Mouse (Mus musculus): ENCODE measurements around the gene Zbtb1. TPM values are rescaled to one million over a fixed set of nuclear protein-coding genes. Genes with fewer than 3 reads are reported as not detected.

Gene Zbtb1
- polyA plus RNA-seq (2014; fragmentation: Illumina TruSeq; extraction: RNeasy Lipid Tissue Mini Kit (QIAGEN cat#74804); ENCODE audit: low read depth, low replicate concordance) = 14.1 TPM

DNA sequence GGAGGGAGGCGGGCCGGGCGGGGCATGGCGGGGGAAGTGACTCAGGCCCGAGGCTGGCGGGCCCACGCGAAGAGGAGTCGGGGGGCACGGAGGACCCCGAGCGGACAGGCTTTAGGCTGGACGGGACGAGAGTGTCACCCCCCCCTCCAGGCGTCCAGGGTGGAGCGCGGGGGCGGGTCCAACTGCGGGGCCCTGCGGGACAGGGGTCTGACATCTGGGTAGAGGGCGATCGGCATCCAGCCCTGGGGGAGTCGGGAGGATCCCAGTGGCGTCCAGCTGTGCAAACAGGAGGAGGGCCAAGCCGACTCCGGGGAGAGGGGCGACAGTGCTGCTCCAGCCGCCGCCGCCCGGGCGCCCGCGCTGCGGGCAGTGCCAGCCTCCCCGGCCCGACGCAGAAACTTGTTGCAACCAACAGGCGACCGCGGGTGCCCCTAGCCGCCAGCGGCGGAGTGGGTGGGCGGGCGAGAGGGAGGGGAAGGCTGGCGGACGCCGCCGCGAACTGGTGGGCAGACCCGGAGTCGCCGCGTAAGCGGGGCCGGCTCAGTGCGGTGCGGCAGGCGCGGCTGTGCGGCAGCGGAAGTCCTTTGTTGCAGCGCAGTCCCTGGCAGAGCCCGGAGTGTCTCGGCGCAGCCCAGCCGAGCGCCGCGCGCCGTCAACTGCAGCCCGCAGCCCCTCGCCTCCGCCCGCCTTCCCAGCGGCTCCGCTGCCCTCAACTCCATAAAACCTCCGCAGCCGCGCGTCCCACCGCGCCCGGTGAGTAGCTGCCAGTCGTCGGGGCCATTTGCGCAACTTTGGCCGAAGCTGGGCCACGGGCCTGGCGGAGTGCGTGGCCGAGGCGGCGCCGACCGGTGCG, at the start of gene Zbtb1:
Gene Zbtb1, plus strand, starts transcription at position 289 of the 853 bp plus-strand sequence.

GRCm38 (mm10) chr12:76324679-76325431, 45.2 kb upstream of the Zbtb1 start, which contains the start of gene Akap5:
Akap5 (plus strand) TSS chr12:76324891.

GRCm38 (mm10) chr12:76369206-76369977, 674 bp upstream of the Zbtb1 start, which contains the start of gene Zbtb25:
Zbtb25 (minus strand) TSS chr12:76369602.

GRCm38 (mm10) chr12:76403886-76404537, 33.9 kb downstream of the Zbtb1 start, which contains the start of gene Hspa2:
Hspa2 (plus strand) TSS chr12:76404176.

GRCm38 (mm10) chr12:76417433-76417854, 47.4 kb downstream of the Zbtb1 start, which contains the start of gene Ppp1r36:
Ppp1r36 (plus strand) TSS chr12:76417538.

Other genes with a start within 250 kb of the Zbtb1 start
- gene Esr2, start 193.0 kb upstream of the Zbtb1 start, polyA plus RNA-seq (2014; fragmentation: Illumina TruSeq; extraction: RNeasy Lipid Tissue Mini Kit (QIAGEN cat#74804); ENCODE audit: low read depth, low replicate concordance) = not detected
- gene Tex21, start 123.5 kb upstream of the Zbtb1 start, polyA plus RNA-seq (2014; fragmentation: Illumina TruSeq; extraction: RNeasy Lipid Tissue Mini Kit (QIAGEN cat#74804); ENCODE audit: low read depth, low replicate concordance) = not detected
- gene Mthfd1, start 115.0 kb upstream of the Zbtb1 start, polyA plus RNA-seq (2014; fragmentation: Illumina TruSeq; extraction: RNeasy Lipid Tissue Mini Kit (QIAGEN cat#74804); ENCODE audit: low read depth, low replicate concordance) = 24.8 TPM
- 0.99 TPM for gene Akap5, start 45.4 kb upstream of the Zbtb1 start, polyA plus RNA-seq (2014; fragmentation: Illumina TruSeq; extraction: RNeasy Lipid Tissue Mini Kit (QIAGEN cat#74804); ENCODE audit: low read depth, low replicate concordance)
- 21.6 TPM for gene Zbtb25, start 664 bp upstream of the Zbtb1 start, polyA plus RNA-seq (2014; fragmentation: Illumina TruSeq; extraction: RNeasy Lipid Tissue Mini Kit (QIAGEN cat#74804); ENCODE audit: low read depth, low replicate concordance)
- 10.0 TPM for gene Hspa2, start 33.9 kb downstream of the Zbtb1 start, polyA plus RNA-seq (2014; fragmentation: Illumina TruSeq; extraction: RNeasy Lipid Tissue Mini Kit (QIAGEN cat#74804); ENCODE audit: low read depth, low replicate concordance)
- not detected for gene Ppp1r36, start 47.3 kb downstream of the Zbtb1 start, polyA plus RNA-seq (2014; fragmentation: Illumina TruSeq; extraction: RNeasy Lipid Tissue Mini Kit (QIAGEN cat#74804); ENCODE audit: low read depth, low replicate concordance)
- gene Plekhg3, start 160.6 kb downstream of the Zbtb1 start, polyA plus RNA-seq (2014; fragmentation: Illumina TruSeq; extraction: RNeasy Lipid Tissue Mini Kit (QIAGEN cat#74804); ENCODE audit: low read depth, low replicate concordance) = 1.5 TPM

Measured in adrenal gland, adult 10 weeks (tissue).